Mouse (Mus musculus) kidney, embryonic 14.5 days (tissue): ENCODE measurements around the gene Cbfa2t2. TPM values are rescaled to one million over a fixed set of nuclear protein-coding genes. Genes with fewer than 3 reads are reported as not detected.
A peak's percentile ranks its signal among the peaks of the same experiment; 100 is the strongest.

ENCODE experiments used
- ATAC-seq: fragments of 200-750 bp; cut with Nextera tagmentation; 2 replicates; pipeline ENCODE4 v1.8.0; 2017; ENCODE audit warnings: moderate number of reproducible peaks, mild to moderate bottlenecking, moderate TSS enrichment, moderate library complexity; ENCODE audit not compliant: low FRiP score, low TSS enrichment
- H3K27ac ChIP-seq: fragments of 300-500 bp; sonication (generic); 2 replicates; pipeline ENCODE4 v1.5.1; 2014; ENCODE audit warnings: low read depth, mild to moderate bottlenecking, low read length, moderate library complexity, mixed read lengths
- H3K27me3 ChIP-seq: fragments of 300-500 bp; sonication (generic); 2 replicates; pipeline ENCODE4 v1.6.1; 2014; ENCODE audit warnings: mild to moderate bottlenecking, low read length; ENCODE audit not compliant: control insufficient read depth, insufficient read depth
- H3K36me3 ChIP-seq: fragments of 300-500 bp; sonication (generic); 2 replicates; pipeline ENCODE4 v1.6.1; 2014; ENCODE audit warnings: low read length, mixed read lengths; ENCODE audit not compliant: control insufficient read depth, insufficient read depth
- H3K4me1 ChIP-seq: fragments of 300-500 bp; sonication (generic); 2 replicates; pipeline ENCODE4 v1.6.1; 2014; ENCODE audit warnings: low read length, mixed read lengths; ENCODE audit not compliant: control insufficient read depth, insufficient read depth
- H3K4me2 ChIP-seq: fragments of 300-500 bp; sonication (generic); replicated peaks from 2 replicates; pipeline ENCODE4 v1.6.1; 2014; ENCODE audit warnings: low read depth, mild to moderate bottlenecking, low read length
- H3K4me3 ChIP-seq: fragments of 300-500 bp; sonication (generic); 2 replicates; pipeline ENCODE4 v1.5.1; 2014; ENCODE audit warnings: mild to moderate bottlenecking, low read length
- H3K9ac ChIP-seq: fragments of 300-500 bp; sonication (generic); 2 replicates; pipeline ENCODE4 v1.6.1; 2014; ENCODE audit warnings: low read depth, mild to moderate bottlenecking, low read length, moderate library complexity
- H3K9me3 ChIP-seq: fragments of 300-500 bp; sonication (generic); 2 replicates; pipeline ENCODE4 v1.6.1; 2016; ENCODE audit warnings: low read length; ENCODE audit not compliant: control insufficient read depth
- WGBS: fragments of 180-500 bp; shearing (Covaris S2); extraction: QIAGEN DNeasy Blood & Tissue Kit; methylation state at CpG from one replicate; pipeline ENCODE4 v1.1.7; 2014; 5-methylcytosine and 5-hydroxymethylcytosine counted together
- polyA plus RNA-seq: library from polyadenylated mRNA; unstranded; fragments of >200 nt; fragmentation: Nextera tagmentation; extraction: Ambion mirVana; gene quantifications from 2 replicates; pipeline ENCODE4 v1.2.1, GENCODE M21; 2014

Gene Cbfa2t2
- polyA plus RNA-seq, 1 experiment from 2014 or later = 44.4 TPM

DNA sequence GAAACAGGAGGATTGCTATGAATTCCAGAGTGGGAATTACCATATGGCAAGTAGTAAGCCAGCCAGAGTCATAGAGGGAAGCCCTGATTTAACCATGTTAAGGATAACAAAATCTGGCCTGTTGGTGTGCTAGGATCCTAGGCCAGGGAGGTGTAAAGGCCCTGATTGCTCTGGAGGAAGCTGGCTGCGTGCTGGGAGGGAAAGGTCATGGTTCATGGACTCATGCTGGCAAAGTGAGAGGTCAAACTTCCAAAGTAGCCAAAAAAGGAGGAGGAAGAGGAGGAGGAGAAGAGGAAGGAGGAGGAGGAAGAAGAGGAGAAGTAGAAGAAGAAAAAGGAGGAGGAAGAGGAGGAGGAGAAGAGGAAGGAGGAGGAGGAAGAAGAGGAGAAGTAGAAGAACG is 3.6 kb upstream of the Cbfa2t2 start:
- Histone ChIP-seq H3K36me3 (no peaks in the 10 kb centered on the region), H3K4me1 (peaks cover 10% of the 10 kb centered on the region), H3K4me3 (no peak overlapping the region), H3K9me3 (no peaks in the 10 kb centered on the region), H3K4me2 (no peak overlapping the region), H3K9ac (no peak overlapping the region), H3K27me3 (no peaks in the 10 kb centered on the region), H3K27ac (no peak overlapping the region)
- 47% methylated on average over 2 of the region's 2 CpGs for WGBS
- no peak for ATAC-seq

DNA sequence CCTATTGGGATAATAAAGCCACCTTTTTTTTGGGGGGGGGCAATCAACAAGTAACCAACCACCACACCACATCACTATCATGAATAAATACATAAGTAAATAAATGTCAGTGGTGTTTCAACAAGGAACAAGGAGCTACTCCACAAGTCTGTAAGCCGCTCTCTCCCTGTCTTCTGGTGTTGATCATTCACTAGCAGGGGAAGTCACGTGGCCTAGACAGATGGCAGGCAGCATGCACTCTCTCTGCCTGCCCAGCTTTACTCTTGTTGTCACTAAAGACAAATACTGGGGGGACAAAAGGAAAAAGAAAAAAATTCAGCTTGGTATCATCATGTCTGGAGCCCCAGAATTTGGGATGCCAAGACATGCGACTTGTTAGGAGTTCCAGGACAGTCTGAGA is 2.9 kb upstream of the Cbfa2t2 start:
- no peaks in the 10 kb centered on the region for H3K36me3 ChIP-seq
- H3K27ac ChIP-seq = no peak overlapping the region
- H3K4me1 ChIP-seq = peaks cover 9% of the 10 kb centered on the region; the same call in 1 of the 2 replicates
- H3K9ac ChIP-seq = no peak overlapping the region
- no peaks in the 10 kb centered on the region for H3K27me3 ChIP-seq
- 69% methylated on average over 3 of the region's 3 CpGs for WGBS
- no peak overlapping the region for H3K4me3 ChIP-seq
- ATAC-seq = no peak
- H3K9me3 ChIP-seq = no peaks in the 10 kb centered on the region
- H3K4me2 ChIP-seq = no peak overlapping the region

DNA sequence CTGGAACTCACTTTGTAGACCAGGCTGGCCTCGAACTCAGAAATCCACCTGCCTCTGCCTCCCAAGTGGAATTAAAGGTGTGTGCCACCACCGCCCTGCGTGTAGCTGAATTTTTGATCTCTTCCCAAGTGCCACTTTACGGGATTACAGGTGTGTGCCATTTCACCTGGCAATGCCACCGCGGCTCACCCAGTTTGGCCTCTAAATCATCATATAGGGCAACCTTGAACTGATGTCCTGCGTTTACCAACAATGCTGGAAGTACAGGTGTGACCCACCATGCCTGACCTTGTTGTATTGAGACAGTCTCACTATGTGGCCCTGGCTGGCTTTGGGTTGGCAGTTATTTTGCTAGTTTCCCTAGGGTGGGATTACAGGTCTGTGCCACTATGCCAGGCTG is 1.6 kb upstream of the Cbfa2t2 start:
- no peaks in the 10 kb centered on the region for H3K27me3 ChIP-seq
- no peak overlapping the region for H3K4me3 ChIP-seq
- no peaks in the 10 kb centered on the region for H3K36me3 ChIP-seq
- H3K4me2 ChIP-seq = no peak overlapping the region
- no peaks in the 10 kb centered on the region for H3K9me3 ChIP-seq
- H3K9ac ChIP-seq = no peak overlapping the region
- H3K27ac ChIP-seq = no peak overlapping the region
- WGBS = 95% methylated on average over 7 of the region's 7 CpGs
- H3K4me1 ChIP-seq = peaks cover 11% of the 10 kb centered on the region; the same call in 1 of the 2 replicates
- ATAC-seq = no peak

DNA sequence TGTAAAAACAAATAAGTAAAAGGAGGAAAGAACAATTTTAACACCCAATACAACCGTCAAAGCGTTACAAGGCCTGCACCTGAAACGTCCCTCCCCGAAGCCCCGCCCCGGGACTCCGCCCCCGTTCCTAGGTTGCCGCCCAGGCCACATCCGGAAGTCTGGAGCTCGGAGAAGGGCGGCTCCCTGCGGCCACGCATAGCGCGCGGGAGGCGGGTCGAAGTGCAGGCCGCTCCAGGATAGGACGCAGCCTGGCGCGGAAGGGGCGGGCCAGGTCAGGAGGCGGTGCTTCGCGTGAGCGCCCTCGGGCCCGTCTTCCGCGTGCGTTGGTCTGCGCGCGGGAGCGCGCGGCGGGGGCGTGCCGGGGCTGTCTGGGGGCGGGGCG is 214 bp upstream of the Cbfa2t2 start:
- Histone ChIP-seq H3K27me3 (no peaks in the 10 kb centered on the region), H3K9me3 (no peaks in the 10 kb centered on the region), H3K4me2 (peak overlapping the region; percentile 45), H3K27ac (no peak overlapping the region), H3K4me3 (peak overlapping the region; percentile 83), H3K36me3 (no peaks in the 10 kb centered on the region), H3K4me1 (peaks cover 11% of the 10 kb centered on the region; the same call in 1 of the 2 replicates), H3K9ac (peak overlapping the region; percentile 91)
- ATAC-seq = peak; percentile 99
- WGBS = under 1% methylated on average over 42 of the region's 44 CpGs

DNA sequence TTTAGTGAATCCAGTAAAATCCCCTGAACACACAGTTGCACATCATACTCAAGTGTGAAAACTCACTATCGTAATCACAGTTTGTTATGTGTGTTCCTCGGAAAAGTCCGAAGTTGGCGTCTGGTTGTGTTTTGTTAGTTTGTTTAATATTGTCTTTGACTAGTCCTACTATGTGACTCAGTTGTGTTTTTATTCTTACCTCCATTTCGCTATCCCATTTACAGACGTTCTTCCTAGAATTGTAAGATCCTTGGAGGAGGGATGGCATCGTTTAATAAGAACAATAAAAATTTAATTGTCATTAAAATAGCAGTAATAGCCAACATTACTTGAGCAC is 878 bp downstream of the Cbfa2t2 start:
- ATAC-seq = no peak
- H3K4me3 ChIP-seq = peak overlapping the region; percentile 83
- H3K4me1 ChIP-seq = peaks cover 11% of the 10 kb centered on the region; the same call in 1 of the 2 replicates
- H3K27ac ChIP-seq = 0 out of 2 replicates have a peak overlapping the region, but pooled peaks have one; percentile 93
- 14% methylated on average over 7 of the region's 7 CpGs for WGBS
- H3K4me2 ChIP-seq = peak overlapping the region; percentile 62
- no peaks in the 10 kb centered on the region for H3K27me3 ChIP-seq
- H3K36me3 ChIP-seq = no peaks in the 10 kb centered on the region
- no peaks in the 10 kb centered on the region for H3K9me3 ChIP-seq
- peak overlapping the region; percentile 91 for H3K9ac ChIP-seq

DNA sequence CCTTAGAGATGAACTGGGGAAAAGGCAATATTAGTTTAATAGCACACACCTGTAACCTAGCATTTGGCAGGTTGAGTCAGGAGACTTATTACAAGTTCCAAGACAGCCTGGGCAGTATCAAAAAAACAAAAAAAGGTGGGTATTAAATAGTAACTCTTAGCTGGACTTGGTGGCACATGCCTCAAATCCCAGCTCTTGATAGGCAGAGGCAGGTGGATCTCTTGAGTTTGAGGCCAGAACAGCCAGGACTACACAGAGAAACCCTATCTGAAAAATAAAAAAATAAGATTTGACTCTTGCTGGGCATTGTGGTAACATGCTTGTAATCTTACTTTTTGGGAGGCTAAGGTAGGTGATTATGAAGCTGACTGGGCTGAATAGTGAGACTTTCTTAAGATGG is 4.2 kb downstream of the Cbfa2t2 start:
- H3K36me3 ChIP-seq = no peaks in the 10 kb centered on the region; the same call in 1 of the 2 replicates
- H3K4me3 ChIP-seq = no peak overlapping the region
- H3K27me3 ChIP-seq = no peaks in the 10 kb centered on the region
- H3K4me2 ChIP-seq = no peak overlapping the region
- H3K9ac ChIP-seq = no peak overlapping the region
- H3K27ac ChIP-seq = no peak overlapping the region
- no peak for ATAC-seq
- H3K9me3 ChIP-seq = no peaks in the 10 kb centered on the region
- H3K4me1 ChIP-seq = peaks cover 11% of the 10 kb centered on the region; the same call in 1 of the 2 replicates

DNA sequence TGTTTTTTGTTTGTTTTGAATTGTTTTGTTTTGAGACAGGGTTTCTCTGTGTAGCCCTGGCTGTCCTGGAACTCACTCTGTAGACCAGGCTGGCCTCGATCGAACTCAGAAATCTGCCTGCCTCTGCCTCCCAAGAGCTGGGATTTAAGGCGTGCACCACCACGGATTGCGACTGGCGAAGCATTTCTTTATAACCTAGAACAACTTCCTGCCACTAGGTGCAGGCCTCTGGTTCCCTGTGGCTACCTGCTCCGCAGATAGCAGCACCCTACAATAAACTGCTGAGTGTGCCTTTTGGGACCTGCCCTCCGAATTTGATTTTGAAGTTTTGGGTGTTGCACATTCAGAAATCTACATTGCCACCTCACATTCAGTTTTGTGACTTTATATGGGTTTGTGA is 11.5 kb downstream of the Cbfa2t2 start:
- Histone ChIP-seq H3K9ac (no peak overlapping the region), H3K4me2 (no peak overlapping the region), H3K4me1 (no peaks in the 10 kb centered on the region), H3K9me3 (no peaks in the 10 kb centered on the region), H3K27me3 (no peaks in the 10 kb centered on the region), H3K27ac (no peak overlapping the region), H3K36me3 (peaks cover 4% of the 10 kb centered on the region; the same call in 1 of the 2 replicates), H3K4me3 (no peak overlapping the region)
- no peak for ATAC-seq
- WGBS = 97% methylated on average over 8 of the region's 8 CpGs

DNA sequence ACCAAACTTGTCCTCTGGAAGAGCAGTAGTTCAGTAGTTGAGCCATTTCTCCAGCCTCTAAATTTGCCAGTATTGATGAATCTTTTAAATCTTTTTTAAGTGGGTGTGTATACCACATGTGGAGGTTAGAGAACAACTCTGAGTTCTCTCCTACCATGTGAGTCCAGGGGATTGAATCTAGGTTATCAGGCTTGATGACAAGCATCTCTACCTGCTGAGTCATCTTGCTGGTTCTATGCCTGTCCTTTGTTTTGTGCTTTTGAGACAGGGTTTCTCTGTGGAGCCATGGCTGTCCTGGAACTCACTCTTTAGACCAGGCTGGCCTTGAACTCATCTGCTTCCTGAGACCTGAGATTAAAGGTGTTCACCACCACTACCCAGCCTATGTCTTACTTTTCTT is 12.4 kb downstream of the Cbfa2t2 start:
- Histone ChIP-seq H3K27ac (no peak overlapping the region), H3K9me3 (no peaks in the 10 kb centered on the region), H3K36me3 (peaks cover 4% of the 10 kb centered on the region; the same call in 1 of the 2 replicates), H3K4me1 (no peaks in the 10 kb centered on the region), H3K4me2 (no peak overlapping the region), H3K4me3 (no peak overlapping the region), H3K27me3 (no peaks in the 10 kb centered on the region), H3K9ac (no peak overlapping the region)
- ATAC-seq = no peak

DNA sequence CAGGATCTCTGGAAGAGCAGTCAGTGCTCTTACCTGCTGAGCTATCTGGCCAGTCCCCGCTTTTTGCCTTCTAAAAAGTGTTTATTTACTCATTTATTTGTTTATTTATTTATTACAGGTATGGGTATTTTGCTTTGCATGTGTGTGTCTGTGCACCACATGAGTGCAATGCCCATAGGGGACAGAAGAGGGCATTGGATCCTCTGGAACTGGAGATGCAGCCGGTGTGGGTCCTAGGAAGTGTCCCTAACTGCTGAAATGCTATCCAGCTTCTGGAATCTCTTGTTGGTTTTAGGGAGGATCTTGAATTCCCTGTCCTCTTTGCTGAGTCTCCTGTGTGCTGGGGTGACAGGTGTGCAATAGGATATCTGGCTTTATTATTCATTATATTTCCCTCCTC is 16.7 kb downstream of the Cbfa2t2 start:
- Histone ChIP-seq H3K9me3 (no peaks in the 10 kb centered on the region), H3K4me1 (peaks cover 23% of the 10 kb centered on the region), H3K4me3 (no peak overlapping the region), H3K27ac (no peak overlapping the region), H3K27me3 (no peaks in the 10 kb centered on the region), H3K9ac (no peak overlapping the region), H3K4me2 (no peak overlapping the region), H3K36me3 (peaks cover 2% of the 10 kb centered on the region; the same call in 1 of the 2 replicates)
- no peak for ATAC-seq
- WGBS = 81% methylated on average over 2 of the region's 2 CpGs

DNA sequence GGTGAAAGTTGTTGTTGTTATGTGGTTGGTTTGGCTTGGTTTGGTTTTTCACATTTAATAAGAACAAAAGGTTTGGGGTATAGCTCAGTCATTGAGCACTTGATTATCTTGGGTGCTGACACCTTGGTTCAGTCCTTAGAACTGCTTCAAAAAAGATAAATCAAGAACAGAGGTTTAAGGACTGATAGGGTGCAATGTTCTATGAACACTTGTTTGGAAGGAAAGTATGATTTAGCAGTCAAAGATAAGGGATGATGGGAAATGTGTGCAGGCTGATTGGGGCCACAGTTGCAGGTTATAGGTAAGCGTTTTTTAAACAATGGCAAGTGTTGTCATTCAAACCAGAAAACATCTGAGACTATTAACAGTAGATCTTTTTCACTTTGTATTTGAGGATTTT is 17.8 kb downstream of the Cbfa2t2 start:
- Histone ChIP-seq H3K9me3 (no peaks in the 10 kb centered on the region), H3K4me3 (no peak overlapping the region), H3K27ac (peak overlapping the region; percentile 25), H3K9ac (no peak overlapping the region), H3K4me1 (peaks cover 23% of the 10 kb centered on the region), H3K36me3 (no peaks in the 10 kb centered on the region), H3K27me3 (no peaks in the 10 kb centered on the region), H3K4me2 (no peak overlapping the region)
- ATAC-seq = no peak
- WGBS = 65% methylated on average over 1 of the region's 1 CpGs
